Mouse (Mus musculus) inflammation-experienced regulatory T-cells, adult 6 months (primary cell): ENCODE measurements around the gene Ccnb1ip1. TPM values are rescaled to one million over a fixed set of nuclear protein-coding genes. Genes with fewer than 3 reads are reported as not detected.

Source experiments
- ATAC-seq: one replicate; pipeline ENCODE4 v1.8.0; 2017
- polyA plus RNA-seq, 3 experiments: library from polyadenylated mRNA; unstranded; fragments of 100-300 nt; shearing (Covaris generic); gene quantifications; one replicate each; pipeline ENCODE4 v1.2.1; 2017

Ccnb1ip1 gene
- polyA plus RNA-seq, 3 experiments from 2014 or later, result not detected

- ATAC-seq, result no peak
Observed at GRCm38 (mm10) chr14:50782166-50782565, 25.4 kb downstream of the Ccnb1ip1 start.

GRCm38 (mm10) chr14:50771342-50771741, 36.2 kb downstream of the Ccnb1ip1 start:
- ATAC-seq, result no peak

- ATAC-seq, result no peak
Observed at GRCm38 (mm10) chr14:50765736-50766135, 41.8 kb downstream of the Ccnb1ip1 start.

- ATAC-seq, result no peak
Observed at GRCm38 (mm10) chr14:50758416-50759085, 49.0 kb downstream of the Ccnb1ip1 start.

GRCm38 (mm10) chr14:50744994-50745393, 62.5 kb downstream of the Ccnb1ip1 start, which contains the start of gene Olfr749:
TSS of gene Olfr749 (minus strand) at chr14:50745094.
- no peak for ATAC-seq

- ATAC-seq, result no peak
Observed at GRCm38 (mm10) chr14:50741584-50741983, 65.9 kb downstream of the Ccnb1ip1 start.

GRCm38 (mm10) chr14:50740334-50740733, 67.2 kb downstream of the Ccnb1ip1 start:
- ATAC-seq, result no peak

Other genes starting within 250 kb of the Ccnb1ip1 start
- not detected for gene Olfr744, start 192.9 kb downstream of the Ccnb1ip1 start, polyA plus RNA-seq
- gene Olfr745, start 168.3 kb downstream of the Ccnb1ip1 start, polyA plus RNA-seq, result not detected
- not detected for gene Olfr746, start 160.6 kb downstream of the Ccnb1ip1 start, polyA plus RNA-seq
- gene Olfr747, start 114.5 kb downstream of the Ccnb1ip1 start, polyA plus RNA-seq, result not detected
- gene Olfr748, start 100.4 kb downstream of the Ccnb1ip1 start, polyA plus RNA-seq, result under 1 TPM in 1 of 3 experiments, not detected in 2; 0.15 TPM
- gene Olfr749, start 62.6 kb downstream of the Ccnb1ip1 start, polyA plus RNA-seq, result not detected
- gene Ttc5, start 22.2 kb downstream of the Ccnb1ip1 start, polyA plus RNA-seq, result 100 to 1,000 TPM in 2 of 3 experiments, 10 to 100 TPM in 1; 98.6 to 131 (median 123) TPM
- 100 to 1,000 TPM in 2 of 3 experiments, 10 to 100 TPM in 1; 75.1 to 115 (median 101) TPM for gene Parp2, start 109 bp upstream of the Ccnb1ip1 start, polyA plus RNA-seq
- gene Tep1, start 62.8 kb upstream of the Ccnb1ip1 start, polyA plus RNA-seq, result 10 to 100 TPM; 16.0 to 28.0 (median 19.8) TPM
- gene Klhl33, start 89.8 kb upstream of the Ccnb1ip1 start, polyA plus RNA-seq, result under 1 TPM in 2 of 3 experiments, not detected in 1; 0.09 to 0.13 TPM
- gene Osgep, start 117.2 kb upstream of the Ccnb1ip1 start, polyA plus RNA-seq, result 10 to 100 TPM; 68.7 to 77.3 (median 74.3) TPM
- 100 to 1,000 TPM in 1 of 3 experiments, 10 to 100 TPM in 2; 54.2 to 100 (median 91.0) TPM for gene Apex1, start 117.2 kb upstream of the Ccnb1ip1 start, polyA plus RNA-seq
- gene Pip4p1, start 123.1 kb upstream of the Ccnb1ip1 start, polyA plus RNA-seq, result 1 to 10 TPM; 4.4 to 6.6 (median 4.8) TPM
- 10 to 100 TPM; 64.4 to 88.0 (median 67.9) TPM for gene Pnp, start 123.3 kb upstream of the Ccnb1ip1 start, polyA plus RNA-seq
- gene Gm49342, start 136.8 kb upstream of the Ccnb1ip1 start, polyA plus RNA-seq, result 1 to 10 TPM in 2 of 3 experiments, not detected in 1; 5.9 to 7.5 TPM
- 1 to 10 TPM in 2 of 3 experiments, under 1 TPM in 1; 0.92 to 2.8 (median 1.5) TPM for gene Pnp2, start 148.3 kb upstream of the Ccnb1ip1 start, polyA plus RNA-seq
- not detected for gene Rnase10, start 200.0 kb upstream of the Ccnb1ip1 start, polyA plus RNA-seq
- not detected for gene Rnase9, start 234.1 kb upstream of the Ccnb1ip1 start, polyA plus RNA-seq
- gene Rnase11, start 242.4 kb upstream of the Ccnb1ip1 start, polyA plus RNA-seq, result not detected
- gene Rnase12, start 249.9 kb upstream of the Ccnb1ip1 start, polyA plus RNA-seq, result not detected